Mouse (Mus musculus): ENCODE results near the gene 4930516K23Rik. TPM values are rescaled to one million over a fixed set of nuclear protein-coding genes. Genes with fewer than 3 reads are reported as not detected.

4930516K23Rik gene
- total RNA-seq (2021) = not detected
- long read RNA-seq, experiment 1 = 0 reads
- long read RNA-seq, experiment 2 = 0 reads

DNA sequence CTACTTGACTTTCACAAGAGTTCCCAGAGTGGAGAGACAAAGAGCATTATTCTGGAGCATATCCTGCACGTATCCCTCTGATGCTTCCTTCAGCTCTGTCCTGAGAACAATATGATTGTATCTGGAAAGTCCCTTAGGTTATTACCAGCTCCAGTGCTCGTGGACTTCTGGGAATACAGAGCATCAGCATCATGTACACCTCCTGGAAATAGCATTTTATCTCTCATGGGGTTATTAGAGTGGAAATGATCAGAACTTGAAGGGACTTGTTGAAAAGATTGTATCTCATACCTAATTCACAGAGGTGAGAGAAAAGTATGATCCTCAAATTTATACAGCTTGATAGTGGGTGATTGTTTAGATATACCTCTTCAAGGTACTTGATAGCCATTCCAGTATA lies at the start of gene 4930516K23Rik:
TSS of gene 4930516K23Rik (minus strand) at position 101 of the 400 bp plus-strand sequence.
- DNase-seq = no peak
- intact Hi-C loops (cut with DNase I) = no loop called here

- intact Hi-C loops (cut with DNase I) = no loop called here
- no peak for DNase-seq
Observed at GRCm38 (mm10) chr7:104104757-104104972, 43.4 kb upstream of the 4930516K23Rik start, which contains the start of gene Olfr646. Gene Olfr646 (plus strand): TSS chr7:104104873.

DNA sequence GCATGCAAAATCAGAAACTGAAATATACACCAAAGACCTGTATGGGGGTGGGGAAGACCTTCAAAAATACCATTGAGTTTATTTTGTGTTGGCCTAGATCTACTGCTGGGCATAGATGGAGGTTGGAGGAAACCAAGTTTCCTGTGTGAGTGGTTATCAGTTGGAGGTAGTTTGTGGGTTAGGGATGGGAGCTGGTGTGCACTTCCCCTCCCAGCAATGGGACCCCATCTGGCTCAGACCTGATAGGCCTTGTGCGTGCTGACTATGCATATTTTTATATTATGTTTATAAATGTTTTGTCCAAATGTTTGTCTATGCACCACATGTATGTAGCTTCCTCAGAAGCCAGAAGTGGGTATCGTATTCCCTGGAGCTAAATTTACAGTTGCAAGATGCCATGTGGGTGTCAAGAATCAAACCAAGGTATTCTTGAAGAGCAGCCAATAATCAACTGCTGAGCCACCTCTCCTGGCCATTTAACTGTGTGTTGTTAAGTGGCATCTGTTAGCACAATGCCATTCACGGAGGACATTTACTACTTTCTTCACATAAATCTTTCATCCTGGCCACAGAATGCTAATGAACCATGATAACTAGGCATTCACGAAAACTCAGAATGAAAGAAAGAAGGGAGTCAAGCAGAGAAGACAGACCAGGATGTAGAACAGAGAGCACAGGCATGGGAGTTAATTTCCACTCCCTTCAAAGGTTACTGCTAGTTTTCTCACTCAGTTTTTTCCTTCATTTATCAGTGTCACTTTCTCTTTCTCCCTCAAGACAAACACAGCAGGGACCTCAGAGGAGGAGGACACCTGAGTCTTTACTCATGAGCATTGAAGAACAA lies 42.9 kb upstream of the 4930516K23Rik start:
- intact Hi-C loops (cut with DNase I) = no loop called here
- no peak for DNase-seq

DNA sequence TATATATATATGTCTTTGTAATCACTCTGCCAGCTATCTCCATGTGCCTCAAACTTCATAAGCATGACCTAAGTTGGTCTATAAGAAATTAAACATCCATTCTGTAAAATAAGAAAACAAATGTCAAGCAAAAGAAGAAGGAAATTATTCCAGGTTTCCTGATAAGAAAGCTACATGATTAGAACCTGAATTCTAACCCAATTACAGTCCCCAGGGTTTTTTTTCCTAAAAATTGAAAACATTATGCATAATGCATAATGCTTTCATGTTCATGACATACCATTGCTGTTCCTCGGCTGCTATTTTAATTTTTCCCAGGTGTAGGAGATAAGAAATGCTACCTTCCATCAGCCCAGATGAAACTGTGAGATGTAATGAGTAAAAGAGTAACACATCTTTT lies 24.1 kb upstream of the 4930516K23Rik start, which contains the start of gene Olfr645:
TSS of gene Olfr645 (minus strand) at position 101 of the 400 bp plus-strand sequence.
- no peak for DNase-seq
- intact Hi-C loops (cut with DNase I) = no loop called here

DNA sequence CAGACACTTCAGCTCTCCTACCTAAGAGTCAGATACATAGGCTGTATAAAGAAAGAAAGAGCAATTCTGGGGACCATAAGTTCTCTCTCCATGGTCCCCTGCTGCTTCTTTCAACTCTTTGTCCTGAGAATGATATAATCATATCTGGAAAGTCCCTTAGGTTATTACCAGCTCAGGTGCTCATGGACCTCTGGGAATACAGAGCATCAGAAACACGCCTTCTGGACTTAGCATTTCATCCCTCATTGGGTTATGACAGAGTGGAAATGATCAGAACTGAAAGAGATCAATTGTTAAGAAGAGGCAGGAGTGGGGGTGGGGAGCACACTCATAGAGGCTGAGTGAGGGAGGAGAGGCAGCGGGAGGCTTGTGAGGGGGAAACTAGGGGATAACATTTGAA lies 10.5 kb upstream of the 4930516K23Rik start, which contains the start of gene Olfr644:
TSS of gene Olfr644 (minus strand) at position 101 of the 400 bp plus-strand sequence.
- no peak for DNase-seq
- intact Hi-C loops (cut with DNase I) = no loop called here

- intact Hi-C loops (cut with DNase I) = no loop called here
- DNase-seq = no peak
Observed at GRCm38 (mm10) chr7:104059215-104059614, 2.0 kb downstream of the 4930516K23Rik start.

- DNase-seq = no peak
- intact Hi-C loops (cut with DNase I) = no loop called here
Observed at GRCm38 (mm10) chr7:104052566-104052965, 8.7 kb downstream of the 4930516K23Rik start, which contains the start of gene Olfr642. Gene Olfr642 (minus strand): TSS chr7:104052666.

- intact Hi-C loops (cut with DNase I) = no loop called here
- DNase-seq = no peak
Observed at GRCm38 (mm10) chr7:104050745-104051144, 10.5 kb downstream of the 4930516K23Rik start.

DNA sequence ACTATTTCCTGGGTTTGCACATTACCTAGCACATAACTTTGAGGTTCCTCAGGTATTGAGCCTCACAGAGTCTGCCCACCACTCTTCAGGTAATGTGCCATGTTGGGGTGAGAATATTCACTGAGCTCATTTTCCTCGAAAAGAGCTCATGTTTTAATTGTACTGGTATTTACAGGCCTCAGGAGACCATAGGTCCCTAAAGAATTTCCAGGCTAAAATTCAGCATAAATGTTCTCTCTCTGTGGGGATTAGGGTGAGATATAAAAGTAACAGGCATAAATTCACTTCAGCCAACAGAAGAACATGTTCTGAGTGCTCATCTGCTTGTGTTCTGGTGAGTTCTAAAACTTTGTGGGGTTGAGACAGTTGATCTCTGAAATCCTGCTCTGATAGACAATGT lies 26.1 kb downstream of the 4930516K23Rik start, which contains the start of gene Olfr641:
TSS of gene Olfr641 (plus strand) at position 301 of the 400 bp plus-strand sequence.
- intact Hi-C loops (cut with DNase I) = no loop called here
- DNase-seq = no peak

DNA sequence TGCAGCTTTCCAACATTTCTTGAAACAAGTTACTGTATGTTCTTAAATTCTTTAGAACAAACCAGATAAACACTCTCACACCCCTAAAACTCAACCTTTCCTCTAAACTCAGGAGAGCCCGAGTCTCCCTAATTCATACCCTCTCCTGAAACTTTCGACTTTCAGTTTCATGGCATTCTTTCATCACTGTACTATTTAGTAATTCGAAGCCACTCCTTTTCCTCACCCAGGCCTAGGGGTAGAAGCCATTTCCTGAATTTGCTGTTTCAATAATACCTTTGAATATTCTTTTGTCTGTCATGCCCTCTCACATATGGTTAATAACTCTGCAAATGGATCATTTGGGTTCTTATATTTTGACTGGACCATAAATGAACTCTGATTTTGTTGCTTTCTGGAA lies 34.3 kb downstream of the 4930516K23Rik start:
- intact Hi-C loops (cut with DNase I) = no loop called here

DNA sequence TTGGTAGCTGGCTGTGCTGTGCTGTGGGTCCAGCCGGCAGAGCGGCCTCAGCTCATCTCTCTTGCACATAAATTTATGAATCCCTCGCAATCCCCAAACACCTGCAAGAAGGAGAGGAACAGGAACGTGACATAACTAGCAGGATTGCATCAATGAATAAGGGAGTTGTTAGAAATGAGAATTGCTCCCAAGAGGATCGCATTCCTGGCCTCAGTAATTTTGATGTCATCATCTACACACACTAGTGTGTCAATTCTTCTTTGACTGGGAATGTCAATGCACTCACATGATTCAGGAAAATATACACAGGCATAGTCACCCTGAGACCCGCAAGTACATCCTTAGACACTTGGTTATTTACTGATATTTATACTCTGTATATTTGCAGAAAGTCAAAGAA lies 35.8 kb downstream of the 4930516K23Rik start, which contains the start of gene Olfr640:
TSS of gene Olfr640 (minus strand) at position 101 of the 400 bp plus-strand sequence.
- no peak for DNase-seq
- intact Hi-C loops (cut with DNase I) = no loop called here

More for the DNA sequence above, 34.3 kb downstream of the 4930516K23Rik start:
- no peak for DNase-seq

DNA sequence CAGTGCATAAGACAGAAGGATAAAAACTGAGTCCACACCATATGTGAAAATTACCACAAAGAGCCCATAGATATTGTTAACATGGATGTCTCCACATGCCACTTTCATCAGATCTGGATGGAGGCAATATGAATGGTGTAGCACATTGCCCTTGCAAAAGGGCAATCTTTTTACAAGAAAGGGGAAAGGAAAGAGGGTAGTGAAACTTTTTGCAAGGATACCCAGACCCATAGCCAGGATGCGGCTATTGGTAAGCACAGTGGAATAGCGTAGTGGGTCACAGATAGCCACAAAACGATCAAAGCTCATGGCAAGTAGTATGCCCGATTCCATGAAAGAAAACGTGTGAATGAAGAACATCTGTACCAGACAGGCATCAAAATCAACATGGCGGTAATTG lies 39.6 kb downstream of the 4930516K23Rik start:
- intact Hi-C loops (cut with DNase I) = no loop called here
- DNase-seq = no peak

GRCm38 (mm10) chr7:104018953-104019352 lies 42.3 kb downstream of the 4930516K23Rik start:
- intact Hi-C loops (cut with DNase I) = no loop called here
- DNase-seq = no peak

DNA sequence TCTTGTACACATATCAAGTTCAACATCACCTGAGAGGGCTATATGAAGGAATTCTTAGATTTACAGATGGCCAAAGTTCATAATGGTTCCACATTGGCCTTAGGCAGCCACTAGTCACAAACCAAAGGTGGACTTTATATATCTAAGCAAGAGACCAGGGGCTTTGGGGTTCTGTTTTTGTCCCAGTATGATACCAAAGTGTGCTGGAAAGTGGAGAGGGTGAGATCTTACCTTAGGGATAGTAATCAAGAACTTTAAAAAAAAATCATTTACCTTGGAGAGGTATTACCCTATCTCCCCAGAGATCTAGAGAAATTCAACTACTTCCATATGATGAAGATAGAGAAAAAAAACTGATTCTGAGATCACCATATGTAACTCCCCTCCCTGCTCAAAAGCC lies 44.0 kb downstream of the 4930516K23Rik start, which contains the start of gene Olfr639:
TSS of gene Olfr639 (minus strand) at position 101 of the 400 bp plus-strand sequence.
- DNase-seq = no peak
- intact Hi-C loops (cut with DNase I) = no loop called here

Other genes with a start within 250 kb of the 4930516K23Rik start
- gene Hbb-bt, start 247.4 kb downstream of the 4930516K23Rik start, total RNA-seq (2021) = 10 to 100 TPM; 28.4 to 35.6 TPM
- 100 to 1,000 TPM; 266 to 399 TPM for gene Hbb-bs, start 233.3 kb downstream of the 4930516K23Rik start, total RNA-seq (2021)
- not detected for gene Hbb-bh2, start 220.9 kb downstream of the 4930516K23Rik start, total RNA-seq (2021)
- gene Hbb-bh1, start 218.3 kb downstream of the 4930516K23Rik start, total RNA-seq (2021) = not detected
- not detected for gene Hbb-y, start 208.2 kb downstream of the 4930516K23Rik start, total RNA-seq (2021)
- gene Olfr66, start 175.2 kb downstream of the 4930516K23Rik start, total RNA-seq (2021) = not detected
- gene Olfr64, start 167.0 kb downstream of the 4930516K23Rik start, total RNA-seq (2021) = not detected
- not detected for gene Olfr65, start 158.0 kb downstream of the 4930516K23Rik start, total RNA-seq (2021)
- gene Olfr631, start 132.6 kb downstream of the 4930516K23Rik start, total RNA-seq (2021) = not detected
- not detected for gene Olfr632, start 127.1 kb downstream of the 4930516K23Rik start, total RNA-seq (2021)
- gene Olfr633, start 117.0 kb downstream of the 4930516K23Rik start, total RNA-seq (2021) = not detected
- gene Olfr635, start 90.3 kb downstream of the 4930516K23Rik start, total RNA-seq (2021) = not detected
- gene Olfr638, start 62.7 kb downstream of the 4930516K23Rik start, total RNA-seq (2021) = not detected
- gene Olfr639, start 44.1 kb downstream of the 4930516K23Rik start, total RNA-seq (2021) = not detected
- not detected for gene Olfr640, start 35.9 kb downstream of the 4930516K23Rik start, total RNA-seq (2021)
- gene Olfr641, start 26.0 kb downstream of the 4930516K23Rik start, total RNA-seq (2021) = not detected
- not detected for gene Olfr642, start 8.8 kb downstream of the 4930516K23Rik start, total RNA-seq (2021)
- gene Olfr644, start 10.4 kb upstream of the 4930516K23Rik start, total RNA-seq (2021) = not detected
- gene Olfr645, start 24.0 kb upstream of the 4930516K23Rik start, total RNA-seq (2021) = not detected
- gene Olfr646, start 43.4 kb upstream of the 4930516K23Rik start, total RNA-seq (2021) = not detected
- gene Ubqln5, start 68.4 kb upstream of the 4930516K23Rik start, total RNA-seq (2021) = not detected
- not detected for gene Olfr643, start 76.0 kb upstream of the 4930516K23Rik start, total RNA-seq (2021)
- not detected for gene Ubqln3, start 81.8 kb upstream of the 4930516K23Rik start, total RNA-seq (2021)
- not detected for gene Ubqlnl, start 89.1 kb upstream of the 4930516K23Rik start, total RNA-seq (2021)
- not detected for gene Olfm5, start 103.4 kb upstream of the 4930516K23Rik start, total RNA-seq (2021)
- gene Olfr648, start 121.9 kb upstream of the 4930516K23Rik start, total RNA-seq (2021) = not detected
- not detected for gene Olfr649, start 134.5 kb upstream of the 4930516K23Rik start, total RNA-seq (2021)
- under 1 TPM in 1 of 2 experiments, not detected in 1; 0.20 TPM for gene Trim6, start 157.3 kb upstream of the 4930516K23Rik start, total RNA-seq (2021)
- gene Trim34a, start 183.0 kb upstream of the 4930516K23Rik start, total RNA-seq (2021) = 1 to 10 TPM in 1 of 2 experiments, under 1 TPM in 1; 0.67 to 1.4 TPM
- gene Trim5, start 226.6 kb upstream of the 4930516K23Rik start, total RNA-seq (2021) = under 1 TPM; 0.62 to 0.66 TPM

Measured in gastrocnemius, postnatal 36 days (tissue).